Comparison of ENCODE assay signal across 9 mouse cellular contexts in the genomic region with DNA sequence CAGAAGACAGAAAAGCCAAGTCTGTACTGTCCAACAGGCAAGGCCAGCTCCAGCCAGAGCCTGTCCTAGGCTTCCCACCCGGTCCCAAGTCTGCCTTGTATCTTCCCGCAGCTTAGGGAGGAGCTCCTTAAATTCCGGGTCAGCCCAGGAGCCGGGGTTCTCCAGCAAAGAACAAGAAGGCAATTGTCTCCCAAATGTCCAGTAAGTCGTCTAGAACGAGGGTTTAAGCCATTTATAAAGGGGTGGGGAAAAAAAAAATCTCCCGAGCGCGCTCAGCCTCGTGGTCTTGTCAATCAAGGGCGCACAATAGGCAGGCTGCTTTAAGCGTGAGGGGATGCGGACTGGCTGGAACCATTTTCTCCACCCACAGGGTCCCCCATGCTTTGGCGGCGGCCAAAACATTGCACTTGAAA. TPM values are rescaled to one million over a fixed set of nuclear protein-coding genes. Genes with fewer than 3 reads are reported as not detected.
DNase-seq lines count a peak whose midpoint lies in the region; ATAC-seq and TF ChIP-seq lines count a peak whose summit lies in the region.
"Had no signal": no experiment of that assay in that cellular context is flagged by ENCODE, and none has a peak within 500 bp of the region (broad histone marks: within the 10 kb centered on the region; RNA-seq: fewer than 3 reads in every experiment).

No protein-coding gene starts in this region.

- peak overlapping the region; percentile 48 for H3K4me3 ChIP-seq in lung, embryonic 15.5 days
- H3K4me3 ChIP-seq in forebrain, embryonic 10.5 days = peak overlapping the region; percentile 73
- peak overlapping the region; percentile 61 for H3K4me3 ChIP-seq in hindbrain, postnatal 0 days (ENCODE audit: low read length)
- no peak overlapping the region for H3K4me3 ChIP-seq in liver, embryonic 15.5 days (replicated peaks)
- H3K4me3 ChIP-seq in stomach, embryonic 14.5 days (ENCODE audit: low read depth, low read length) = peak overlapping the region; percentile 44

- peaks cover 45% of the 10 kb centered on the region for H3K27me3 ChIP-seq in lung, embryonic 15.5 days
- peaks cover 14% of the 10 kb centered on the region for H3K27me3 ChIP-seq in forebrain, embryonic 10.5 days (ENCODE audit: poor library complexity, severe bottlenecking)
- no peaks in the 10 kb centered on the region for H3K27me3 ChIP-seq in hindbrain, postnatal 0 days (ENCODE audit: insufficient read depth, low read length)
- H3K27me3 ChIP-seq in liver, embryonic 15.5 days = peaks cover 48% of the 10 kb centered on the region
- H3K27me3 ChIP-seq in stomach, embryonic 14.5 days (ENCODE audit: control insufficient read depth, insufficient read depth, low read length) = peaks cover 10% of the 10 kb centered on the region; the same call in 1 of the 2 replicates

- H3K27ac ChIP-seq in lung, embryonic 15.5 days = no peak overlapping the region
- H3K27ac ChIP-seq in forebrain, embryonic 10.5 days = peak overlapping the region; percentile 88
- H3K27ac ChIP-seq in hindbrain, postnatal 0 days = peak overlapping the region; percentile 84
- H3K27ac ChIP-seq in liver, embryonic 15.5 days (replicated peaks) = no peak overlapping the region
- no peak overlapping the region for H3K27ac ChIP-seq in stomach, embryonic 14.5 days (ENCODE audit: low read length)

- TF ChIP-seq CTCF in hindbrain, postnatal 0 days (IDR thresholded peaks at IDR 0.05; ENCODE audit: low read depth) = no peak

- no peak for DNase-seq in lung, adult 18-20 months
- DNase-seq in forebrain, embryonic 10.5 days (ENCODE audit: extremely low spot score, low spot score) = peak; percentile 79
- DNase-seq in hindbrain, postnatal 0 days (ENCODE audit: low spot score) = peak; percentile 86
- DNase-seq in kidney, adult 11 months = no peak
- DNase-seq in gastrocnemius, adult 8-10 months (ENCODE audit: low spot score in 2 of 2) = no peak

- H3K4me1 ChIP-seq in lung, embryonic 15.5 days = peaks cover 17% of the 10 kb centered on the region
- peaks cover 80% of the 10 kb centered on the region for H3K4me1 ChIP-seq in forebrain, embryonic 10.5 days
- 0 out of 2 replicates have a peak, but pooled peaks cover 13% of the 10 kb centered on the region for H3K4me1 ChIP-seq in hindbrain, postnatal 0 days (ENCODE audit: insufficient read depth, low read length)
- H3K4me1 ChIP-seq in liver, embryonic 15.5 days (replicated peaks) = no peaks in the 10 kb centered on the region
- 0 out of 2 replicates have a peak, but pooled peaks cover 3% of the 10 kb centered on the region for H3K4me1 ChIP-seq in stomach, embryonic 14.5 days (ENCODE audit: control insufficient read depth, insufficient read depth, low read length)

- 10% methylated on average over 15 of the region's 15 CpGs for WGBS in lung, embryonic 15.5 days
- WGBS in forebrain, embryonic 10.5 days = under 1% methylated on average over 15 of the region's 15 CpGs
- WGBS in hindbrain, postnatal 0 days = 3% methylated on average over 15 of the region's 15 CpGs
- 21% methylated on average over 15 of the region's 15 CpGs for whole genome bisulfite sequencing in liver, embryonic 15.5 days (ENCODE audit: insufficient replicate concordance)
- WGBS in stomach, embryonic 14.5 days = 12% methylated on average over 15 of the region's 15 CpGs

- 0 out of 2 replicates have a peak overlapping the region, but pooled peaks have one; percentile 19 for H3K9ac ChIP-seq in lung, embryonic 15.5 days
- peak overlapping the region; percentile 67 for H3K9ac ChIP-seq in hindbrain, postnatal 0 days (replicated peaks; ENCODE audit: low read length)
- H3K9ac ChIP-seq in liver, embryonic 15.5 days = no peak overlapping the region
- no peak overlapping the region for H3K9ac ChIP-seq in stomach, embryonic 14.5 days (replicated peaks; ENCODE audit: low read depth, low read length)

- H3K36me3 ChIP-seq in lung, embryonic 15.5 days = no peaks in the 10 kb centered on the region
- H3K36me3 ChIP-seq in forebrain, embryonic 10.5 days (replicated peaks) = peaks cover 15% of the 10 kb centered on the region; the same call in 1 of the 2 replicates
- H3K36me3 ChIP-seq in hindbrain, postnatal 0 days (ENCODE audit: insufficient read depth, low read length) = no peaks in the 10 kb centered on the region
- H3K36me3 ChIP-seq in liver, embryonic 15.5 days (replicated peaks) = no peaks in the 10 kb centered on the region
- H3K36me3 ChIP-seq in stomach, embryonic 14.5 days (ENCODE audit: control insufficient read depth, insufficient read depth, low read length) = no peaks in the 10 kb centered on the region

- ATAC-seq in lung, embryonic 15.5 days (ENCODE audit: borderline replicate concordance, extremely low read depth, low FRiP score, low TSS enrichment) = no peak
- ATAC-seq in hindbrain, postnatal 0 days = peak; percentile 68
- ATAC-seq in liver, embryonic 15.5 days (ENCODE audit: insufficient read depth) = no peak
- ATAC-seq in stomach, embryonic 14.5 days (ENCODE audit: insufficient number of reproducible peaks, insufficient read depth, low FRiP score, low read depth) = no peak

- H3K9me3 ChIP-seq in lung, embryonic 15.5 days = no peaks in the 10 kb centered on the region
- H3K9me3 ChIP-seq in forebrain, embryonic 10.5 days = no peaks in the 10 kb centered on the region
- H3K9me3 ChIP-seq in hindbrain, postnatal 0 days (ENCODE audit: low read length) = no peaks in the 10 kb centered on the region
- no peaks in the 10 kb centered on the region for H3K9me3 ChIP-seq in liver, embryonic 15.5 days (replicated peaks)
- H3K9me3 ChIP-seq in stomach, embryonic 14.5 days (ENCODE audit: control insufficient read depth, low read depth, low read length) = no peaks in the 10 kb centered on the region

- peak overlapping the region; percentile 99 for H3K4me2 ChIP-seq in lung, embryonic 15.5 days
- peak overlapping the region; percentile 82 for H3K4me2 ChIP-seq in hindbrain, postnatal 0 days (ENCODE audit: low read depth, low read length)
- H3K4me2 ChIP-seq in liver, embryonic 15.5 days = peak overlapping the region; percentile 55
- H3K4me2 ChIP-seq in stomach, embryonic 14.5 days (replicated peaks; ENCODE audit: low read depth, low read length) = peak overlapping the region; percentile 94

RNA-seq across cellular contexts. Expression of gene Bcat1, which starts 28.5 kb away (rescaled TPM):
- 7.5 and 7.9 TPM in 2 replicates for polyA plus RNA-seq in lung, embryonic 15.5 days (2015; fragmentation: Nextera tagmentation; extraction: Ambion mirVana)
- polyA plus RNA-seq in forebrain, embryonic 10.5 days (2016; fragmentation: Nextera tagmentation; extraction: Ambion mirVana) = 135 and 145 TPM in 2 replicates
- total RNA-seq in hindbrain, postnatal 0 days (2014; rRNA removed) = 81.8 and 94.3 TPM in 2 replicates
- 58.2 and 59.7 TPM in 2 replicates for polyA plus RNA-seq in hindbrain, postnatal 0 days (2015; fragmentation: Nextera tagmentation; extraction: Ambion mirVana)
- 0.94 and 1.3 TPM in 2 replicates for polyA plus RNA-seq in liver, embryonic 15.5 days (2015; fragmentation: Nextera tagmentation; extraction: Ambion mirVana)
- polyA plus RNA-seq in stomach, embryonic 14.5 days (2014; fragmentation: Nextera tagmentation; extraction: Ambion mirVana) = 10.9 and 11.8 TPM in 2 replicates
- 1 to 10 TPM in 2 of 4 experiments, under 1 TPM in 2; 0.02 to 1.2 (median 0.80) TPM for total RNA-seq in gastrocnemius, adult 8-10 months (2022)
- polyA plus RNA-seq: liver, adult 2 months had no signal

Comparison
In these comparisons a context has a peak if more than half of its experiments do, and no peak if none do; other contexts are left out.
1. H3K27ac ChIP-seq: peak in forebrain, embryonic 10.5 days (single experiment) and hindbrain, postnatal 0 days (single experiment); none in lung, embryonic 15.5 days (single experiment), liver, embryonic 15.5 days (single experiment) and stomach, embryonic 14.5 days (single experiment).
2. H3K9ac ChIP-seq: peak in lung, embryonic 15.5 days (single experiment) and hindbrain, postnatal 0 days (single experiment); none in liver, embryonic 15.5 days (single experiment) and stomach, embryonic 14.5 days (single experiment).
3. DNase-seq: peak in forebrain, embryonic 10.5 days (single experiment) and hindbrain, postnatal 0 days (single experiment); none in lung, adult 18-20 months (0 of 2), kidney, adult 11 months (single experiment) and gastrocnemius, adult 8-10 months (0 of 2).
4. Peak in every context shown above with its lines, with median percentiles within 50 percentile points of each other: H3K4me2 ChIP-seq.